Mouse (Mus musculus) testis, adult 2 months (tissue): ENCODE measurements around the gene Ppargc1a.

Experiments
- CTCF ChIP-seq: fragments of 200-500 bp; IDR thresholded peaks from 2 replicates; pipeline ENCODE4 v1.5.1; 2012; ENCODE audit warnings: low read depth, mild to moderate bottlenecking, inconsistent platforms, low read length, moderate library complexity; ENCODE audit not compliant: control insufficient read depth, insufficient read depth, insufficient replicate concordance
- POLR2A ChIP-seq: fragments of 200-500 bp; IDR thresholded peaks from 2 replicates; pipeline ENCODE4 v1.6.1; 2012; ENCODE audit warnings: low read depth, mild to moderate bottlenecking, inconsistent platforms, low read length, moderate library complexity; ENCODE audit not compliant: control insufficient read depth

- TF ChIP-seq POLR2A (no peak), CTCF (no peak)
Observed at GRCm38 (mm10) chr5:51497910-51498517, 69.5 kb downstream of the Ppargc1a start.
